Mouse (Mus musculus) neural tube, embryonic 10.5 days (tissue): ENCODE results near the gene Atp2a1.

Experiments
- DNase-seq: peaks from one replicate; pipeline ENCODE4 v3.0.0-alpha.2; 2017; ENCODE audit warnings: low spot score; ENCODE audit errors: extremely low spot score

Atp2a1 gene

DNA sequence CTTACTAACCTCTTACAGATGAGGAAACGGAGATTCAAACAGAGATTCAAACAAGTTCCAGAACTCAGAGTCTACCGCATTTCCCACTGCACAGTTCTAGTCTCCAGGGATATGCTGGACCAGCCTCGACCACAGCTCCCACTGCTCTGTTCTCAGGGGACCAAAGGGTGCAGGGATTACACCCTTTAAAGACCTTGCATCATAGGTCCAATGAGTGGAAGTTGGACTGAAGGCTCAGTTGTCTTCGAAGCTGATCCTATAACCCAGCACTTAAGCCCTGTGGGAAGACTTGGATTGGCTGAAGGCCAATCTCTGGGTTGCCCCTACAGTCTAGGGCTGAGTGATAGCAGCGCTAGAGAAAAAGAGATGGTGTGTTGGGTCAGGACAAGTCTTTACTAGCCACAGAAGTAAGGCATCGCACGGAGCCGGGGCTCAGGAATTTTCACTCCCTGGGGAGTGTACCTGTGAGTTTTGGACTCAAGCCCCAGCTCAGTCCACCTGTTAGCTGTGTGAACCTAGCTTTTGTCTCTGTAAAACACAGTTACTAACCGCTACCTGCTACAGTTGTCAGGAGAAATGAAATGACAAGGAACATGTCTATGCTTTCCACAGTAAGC is 10.7 kb upstream of the Atp2a1 start:
- DNase-seq: no peak

DNA sequence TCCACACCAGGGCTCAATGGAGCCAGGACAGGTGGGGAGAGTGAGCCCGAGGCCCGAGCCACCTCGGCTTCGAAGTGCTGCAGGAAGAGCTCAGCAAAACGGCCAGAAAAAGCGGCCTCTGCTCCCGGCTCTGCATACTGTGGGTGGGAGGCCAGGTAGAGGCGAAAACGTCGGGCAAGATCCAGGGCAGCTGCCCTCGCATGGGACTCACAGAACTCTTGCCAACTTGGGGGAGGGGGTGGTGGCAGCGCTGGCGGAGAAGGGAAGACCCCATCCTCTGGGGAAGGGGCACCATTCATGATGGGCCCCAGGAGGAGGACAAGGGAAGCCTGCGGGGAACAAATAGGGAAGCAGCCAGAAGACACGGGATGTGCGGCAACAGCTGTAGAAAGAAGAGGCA is 9.8 kb upstream of the Atp2a1 start:
- no peak for DNase-seq

DNA sequence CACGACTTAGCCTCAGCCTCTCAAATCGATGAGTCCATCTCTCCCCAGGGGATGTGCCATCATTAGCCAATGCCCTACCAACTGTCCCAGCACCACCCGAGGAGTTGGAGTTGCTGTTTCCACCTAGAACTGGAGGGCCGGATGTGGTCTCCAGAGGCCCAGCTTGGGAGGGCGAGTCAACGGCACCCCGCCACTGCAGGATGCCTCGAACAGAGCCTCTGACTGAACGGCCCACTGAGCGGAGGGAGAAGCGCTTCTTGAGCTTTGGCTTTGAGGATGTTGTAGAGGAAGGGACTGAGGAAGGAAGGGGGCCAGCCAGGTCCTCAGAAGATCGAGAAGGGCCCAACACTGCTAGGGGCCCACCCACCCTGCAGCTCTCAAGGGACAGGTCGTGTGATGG is 9.4 kb upstream of the Atp2a1 start:
- no peak for DNase-seq

DNA sequence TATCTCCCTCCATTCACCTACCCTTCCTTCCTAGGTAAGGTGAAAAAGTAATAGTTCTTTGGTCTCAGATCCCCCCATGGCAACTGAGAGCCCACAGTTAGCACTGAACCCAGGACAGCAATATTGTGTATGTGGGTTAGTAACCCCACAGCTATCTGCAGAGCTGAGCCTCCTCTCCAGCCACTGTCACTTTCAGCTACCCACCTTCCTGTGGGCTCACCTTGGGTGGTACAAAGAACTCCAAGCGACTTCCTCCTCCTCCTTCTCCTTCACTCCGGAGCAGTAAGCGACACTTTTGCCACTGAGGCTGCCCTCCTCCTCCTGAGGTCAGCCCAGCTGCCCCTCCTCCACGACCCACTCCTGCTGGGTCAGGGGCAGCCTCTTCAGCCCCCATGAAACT is 8.9 kb upstream of the Atp2a1 start:
- DNase-seq: no peak

DNA sequence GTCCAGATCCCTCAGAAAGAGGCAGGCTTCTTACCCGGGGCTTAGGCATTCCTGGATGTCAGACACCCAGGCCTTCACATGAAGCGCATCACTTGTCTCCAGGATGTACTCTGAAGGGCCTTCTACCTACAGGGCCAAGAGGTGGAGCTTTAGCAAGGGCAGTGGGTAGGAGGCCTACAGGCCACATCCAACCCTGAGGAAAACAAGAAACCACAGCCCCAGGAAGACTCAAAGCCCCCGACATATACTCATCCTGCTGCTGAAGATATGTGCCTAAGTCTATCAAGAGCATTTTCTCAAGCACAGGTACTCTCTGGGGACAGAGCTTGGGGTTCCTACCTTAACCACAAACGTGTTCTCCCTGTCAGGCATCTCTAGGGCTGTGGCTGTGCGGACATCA is 8.5 kb upstream of the Atp2a1 start:
- DNase-seq: no peak

DNA sequence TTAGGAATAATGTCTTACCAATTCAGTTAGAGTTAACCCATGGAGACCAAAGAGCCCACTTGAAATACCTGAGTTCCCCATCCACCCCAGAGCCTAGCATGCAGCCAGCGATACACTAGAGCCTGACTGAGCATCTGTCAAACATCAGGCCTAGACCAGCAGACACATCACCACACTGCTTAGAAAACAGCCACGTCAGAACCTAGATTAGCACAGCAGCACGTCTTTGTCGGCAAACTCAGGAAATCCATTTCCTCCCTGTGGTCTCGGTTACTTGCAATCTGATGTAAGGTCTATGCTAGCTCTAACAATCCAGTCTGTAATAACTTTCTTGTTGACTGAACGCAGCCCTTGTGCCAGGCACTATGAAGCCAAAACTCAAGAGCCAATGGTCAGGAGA is 7.2 kb upstream of the Atp2a1 start:
- DNase-seq: no peak

DNA sequence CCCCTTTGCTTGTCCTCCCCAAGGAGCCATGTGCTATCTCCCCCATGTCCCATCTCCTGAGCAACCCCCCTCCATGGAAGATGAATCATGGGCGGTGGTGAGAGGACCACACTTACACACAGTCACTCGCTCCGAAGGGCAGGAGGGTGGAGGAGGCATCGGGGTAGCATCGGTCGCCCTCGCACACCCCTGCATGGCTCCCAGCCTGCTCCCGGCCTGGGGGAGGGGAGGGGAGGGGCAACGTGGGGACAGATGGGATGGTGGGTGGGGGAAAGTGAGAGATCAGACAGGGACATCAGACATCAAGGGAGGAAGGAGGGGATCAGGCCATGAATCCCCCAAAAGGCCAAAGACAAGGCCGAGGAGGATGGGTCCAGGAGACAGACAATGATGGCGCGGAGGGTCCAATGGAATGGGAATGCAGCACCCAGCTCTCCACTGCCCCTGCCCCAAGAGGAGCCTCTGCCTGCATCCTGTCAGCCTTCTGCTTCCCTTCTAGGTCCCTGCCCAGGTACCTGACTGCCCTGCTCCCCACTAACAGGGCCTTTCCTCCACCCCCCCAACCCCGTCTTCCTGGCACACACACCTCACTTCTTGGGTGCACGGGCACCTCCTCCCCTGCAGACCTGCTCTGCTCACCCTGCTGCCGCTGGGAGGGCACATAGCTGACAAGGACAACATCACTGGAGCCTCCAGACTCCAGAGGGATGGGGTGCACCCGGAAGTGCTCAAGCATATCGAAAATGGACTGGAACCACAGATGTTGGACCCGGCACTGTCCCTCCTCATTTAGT is 5.1 kb upstream of the Atp2a1 start:
- DNase-seq: no peak

DNA sequence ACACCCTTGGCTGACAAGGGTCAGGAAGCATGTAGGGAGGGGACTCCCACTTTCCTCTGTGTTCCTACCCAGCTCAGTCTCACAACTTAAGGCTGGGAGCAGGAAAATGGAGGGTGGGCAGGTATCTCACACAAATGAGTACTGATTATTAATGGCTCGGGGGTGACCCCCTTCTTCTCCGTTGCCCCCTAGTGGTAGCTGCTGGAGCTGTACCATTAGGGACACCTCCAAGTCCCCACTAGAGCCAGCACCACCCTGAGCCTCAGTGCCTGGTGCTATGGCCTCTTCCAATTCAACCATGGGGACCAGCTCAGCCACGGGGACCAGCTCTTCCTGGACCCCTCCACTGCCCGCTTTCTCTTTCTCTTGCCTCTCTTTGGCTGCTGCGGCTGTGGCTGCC is 4.4 kb upstream of the Atp2a1 start:
- DNase-seq: no peak

DNA sequence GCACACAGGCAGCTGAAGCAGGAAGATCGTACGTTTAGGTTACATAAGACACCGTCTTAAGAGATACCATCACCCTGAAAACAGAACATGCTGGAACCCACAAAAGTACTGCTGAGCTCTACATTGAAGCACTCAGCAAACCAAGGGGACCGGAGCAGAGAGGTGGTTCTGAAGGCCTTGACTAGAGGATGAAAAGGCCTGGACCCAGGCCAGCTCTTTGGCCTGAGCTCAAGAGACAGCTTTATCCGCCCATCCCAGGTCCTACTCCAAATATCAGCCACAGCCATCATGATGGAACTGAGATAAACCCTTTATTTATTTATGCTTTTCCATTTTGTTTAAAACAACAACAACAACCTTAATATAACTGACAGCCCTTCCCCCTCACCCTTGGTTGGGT is 3.8 kb upstream of the Atp2a1 start:
- DNase-seq: no peak

DNA sequence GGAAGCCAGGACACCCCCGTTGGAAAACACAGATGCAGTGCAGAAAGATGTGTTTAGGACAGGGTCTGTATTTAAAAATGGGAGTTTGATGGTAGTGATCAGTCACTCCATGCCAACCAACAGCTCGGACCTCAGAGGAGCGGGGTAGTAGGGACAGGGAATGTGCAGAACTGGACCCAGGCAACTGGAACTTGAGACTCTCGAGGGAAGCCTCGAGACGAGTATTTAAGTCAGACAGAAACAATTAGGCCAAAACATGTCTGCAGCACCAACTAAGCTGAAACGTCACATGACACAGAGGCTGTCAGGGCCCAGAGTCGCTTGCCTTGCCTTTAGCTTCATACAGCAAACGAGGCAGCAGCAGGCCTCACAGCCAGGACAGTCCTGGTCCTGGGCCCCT is 3.2 kb upstream of the Atp2a1 start:
- DNase-seq: no peak

DNA sequence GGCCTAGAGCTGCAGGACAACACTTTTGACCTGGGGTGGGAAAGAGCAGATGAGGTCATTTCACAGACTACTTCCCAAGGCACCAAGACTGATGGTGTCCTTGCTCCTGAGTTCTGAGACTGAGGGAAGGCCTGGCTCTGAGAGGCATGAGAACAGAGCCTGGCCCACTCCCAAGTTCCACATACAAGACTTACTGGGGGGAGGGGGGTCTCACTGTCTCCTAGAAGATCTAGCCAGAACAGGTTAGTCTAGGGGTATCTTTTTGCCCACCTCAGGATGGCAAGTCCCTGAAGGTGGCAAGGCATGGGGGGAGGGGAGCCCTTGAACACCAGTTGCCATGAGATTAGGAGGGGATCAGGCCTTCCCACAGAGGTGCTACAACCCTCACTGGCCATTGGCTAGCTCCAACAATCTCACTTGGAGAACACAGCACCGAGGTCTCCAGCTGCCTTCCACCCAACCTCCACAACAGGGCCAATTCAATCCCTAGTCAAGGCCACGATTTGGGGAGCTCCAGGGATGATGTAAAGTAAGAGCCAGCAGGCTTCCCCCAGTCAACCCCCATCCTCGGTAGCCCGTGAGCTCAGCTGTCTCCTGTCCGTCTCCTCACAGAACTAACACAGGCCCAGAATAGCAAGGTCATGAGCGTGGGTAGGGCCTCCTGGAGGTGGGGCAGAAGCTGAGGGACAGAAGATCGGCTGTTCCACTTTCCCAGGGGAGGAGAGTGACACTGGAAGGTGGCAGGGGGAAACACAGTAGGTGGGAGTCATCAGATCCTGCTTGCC is 2.5 kb upstream of the Atp2a1 start:
- DNase-seq: no peak

DNA sequence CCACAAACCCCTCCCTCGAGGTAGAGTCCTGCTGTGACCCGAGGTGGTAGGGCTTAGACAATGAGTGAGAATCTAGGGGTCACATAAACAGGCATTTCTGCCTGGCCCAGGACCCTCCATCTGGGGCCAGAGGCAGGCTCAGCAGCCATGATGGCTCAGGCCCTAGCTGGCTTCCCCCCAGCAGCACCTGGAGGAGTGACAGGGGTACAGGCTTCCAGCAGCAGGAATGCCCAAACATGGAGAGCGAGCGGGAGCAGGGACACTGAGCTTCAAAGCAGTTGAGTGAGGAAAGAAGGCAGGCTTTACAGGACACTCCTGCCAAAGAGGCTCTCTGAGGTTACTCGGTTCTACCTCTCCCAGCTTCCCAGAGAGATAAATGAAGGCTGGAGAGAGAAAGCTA is 1.9 kb upstream of the Atp2a1 start:
- no peak for DNase-seq

DNA sequence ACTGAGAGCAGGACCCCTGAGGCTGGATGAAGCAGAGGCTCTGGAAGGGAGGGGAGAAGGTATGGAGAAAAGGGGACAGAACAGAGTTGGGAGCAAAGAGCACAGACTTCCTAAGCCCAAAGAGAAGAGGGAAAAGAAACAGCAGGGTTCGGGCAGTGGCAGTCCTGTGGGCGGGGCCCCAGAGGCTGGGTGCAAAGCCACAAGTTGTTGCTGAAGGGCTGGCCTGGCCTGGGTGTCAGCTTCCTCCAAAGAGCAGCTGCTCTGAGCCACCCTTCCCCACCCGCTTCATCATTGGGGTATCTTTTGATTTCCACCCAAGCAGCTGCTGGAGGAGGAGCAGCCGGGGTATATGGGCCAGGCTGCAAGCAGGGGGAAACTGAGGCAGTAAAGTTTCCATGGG is 1.2 kb upstream of the Atp2a1 start:
- no peak for DNase-seq

DNA sequence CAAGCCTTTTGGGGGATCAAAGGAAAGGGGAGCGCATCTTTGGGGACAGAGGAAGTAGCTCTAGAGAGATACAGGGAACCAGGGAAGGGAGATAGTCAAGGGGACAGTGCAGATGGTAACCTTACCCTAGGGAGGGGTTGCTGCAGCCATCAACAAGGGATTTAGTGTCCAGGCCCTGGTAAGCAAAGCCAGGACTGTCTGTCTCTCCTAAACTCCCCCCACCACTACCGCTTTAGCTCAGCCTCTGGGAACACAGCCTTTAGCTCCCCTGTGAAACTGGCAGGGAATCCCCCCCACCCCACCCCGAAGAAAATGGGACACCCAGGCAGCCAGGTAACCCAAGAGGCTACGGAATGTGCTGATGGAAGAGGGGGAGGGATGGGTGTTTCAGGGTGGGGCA is 639 bp upstream of the Atp2a1 start:
- DNase-seq: no peak

DNA sequence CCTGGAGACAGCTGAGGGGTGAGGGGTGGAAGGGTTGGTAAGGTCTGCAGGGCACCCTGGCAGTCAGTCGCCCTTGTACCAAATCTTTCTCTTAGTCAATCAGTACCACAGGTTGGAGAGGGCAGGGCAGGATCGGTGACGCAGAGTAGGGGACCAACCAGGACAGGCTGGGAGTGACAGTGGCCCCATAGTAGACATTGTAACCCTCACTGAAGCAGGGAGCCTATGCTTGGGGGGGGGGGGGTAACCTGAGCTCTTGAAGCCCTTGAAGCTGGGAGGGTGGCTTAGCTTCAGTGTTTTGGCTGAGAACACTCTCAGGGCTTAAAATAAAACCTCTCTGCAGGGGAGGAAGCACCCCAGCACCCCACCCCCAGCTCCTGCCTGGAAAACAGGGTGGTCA is 1.3 kb downstream of the Atp2a1 start:
- no peak for DNase-seq

DNA sequence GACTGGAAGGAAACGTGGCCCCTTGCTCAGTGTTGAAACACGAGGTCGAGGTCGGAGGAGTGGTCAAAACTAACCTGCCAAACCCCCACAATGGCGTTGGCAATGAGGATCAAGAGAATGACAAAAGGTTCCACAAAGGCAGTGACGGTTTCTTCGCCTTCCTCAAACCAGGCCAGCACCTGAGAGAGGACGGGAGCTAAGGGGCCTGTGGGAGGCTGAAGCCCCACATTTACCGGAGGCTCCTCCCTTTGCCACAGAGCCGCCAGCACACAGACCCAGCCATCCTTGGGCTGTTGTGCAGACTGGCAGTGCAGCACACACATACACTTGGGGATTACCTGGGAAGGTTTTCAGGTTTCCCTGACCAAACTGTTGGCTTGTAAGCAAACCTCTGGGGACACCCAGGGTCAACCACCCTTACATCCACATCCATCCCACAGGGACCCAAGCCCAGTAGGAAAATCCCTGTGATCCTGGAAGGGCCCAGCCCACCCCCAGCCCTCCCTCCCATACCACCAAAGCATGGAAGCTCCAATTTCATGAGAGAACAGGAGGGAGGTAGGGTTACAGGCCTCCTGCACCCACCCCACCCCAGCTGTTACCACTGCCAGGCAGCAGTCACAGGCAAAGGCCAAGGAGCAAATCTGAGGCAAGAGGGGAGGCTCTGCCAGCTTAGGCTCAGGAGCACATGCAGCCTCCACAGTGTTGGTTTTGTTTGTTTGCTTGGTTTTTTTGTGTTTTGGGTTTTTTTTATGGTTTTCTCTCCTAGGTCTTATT is 2.1 kb downstream of the Atp2a1 start:
- DNase-seq: no peak

DNA sequence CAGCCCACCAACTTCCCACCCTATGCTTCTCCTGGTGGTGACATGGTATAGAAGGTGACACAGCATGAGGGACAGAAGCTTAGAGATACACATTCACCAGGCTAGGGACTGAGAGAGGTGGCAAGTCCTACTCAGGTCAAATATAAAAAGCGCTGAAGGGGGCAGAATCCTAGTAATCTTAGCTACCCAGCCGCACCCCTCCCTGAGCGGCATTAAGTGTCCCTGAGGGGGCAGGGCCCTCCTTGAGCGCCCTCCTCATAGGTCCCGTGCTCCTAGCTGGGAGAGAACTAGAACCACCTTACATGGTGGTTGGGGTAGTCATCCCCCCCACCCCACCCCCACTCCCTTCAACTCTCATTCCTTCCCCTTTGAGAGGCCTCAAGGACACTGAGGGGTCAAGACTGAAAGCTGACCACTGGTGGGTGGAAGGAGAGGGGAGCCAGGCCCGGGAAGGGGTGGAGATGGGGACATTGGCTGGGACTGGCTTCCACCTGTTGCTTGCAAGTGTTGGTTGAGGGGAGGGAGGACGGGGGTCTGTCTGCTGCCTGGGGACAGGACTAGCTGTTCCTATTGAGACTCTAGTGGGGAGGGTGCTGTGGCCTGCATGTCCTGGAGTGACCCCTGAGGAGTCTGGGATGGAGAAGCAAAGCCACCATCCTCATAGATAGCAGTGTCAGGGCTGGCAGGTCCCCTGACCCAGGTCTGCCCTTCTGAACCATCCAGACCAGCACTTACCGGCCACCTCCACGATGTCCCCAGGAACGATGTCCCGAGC is 3.9 kb downstream of the Atp2a1 start:
- DNase-seq: no peak

DNA sequence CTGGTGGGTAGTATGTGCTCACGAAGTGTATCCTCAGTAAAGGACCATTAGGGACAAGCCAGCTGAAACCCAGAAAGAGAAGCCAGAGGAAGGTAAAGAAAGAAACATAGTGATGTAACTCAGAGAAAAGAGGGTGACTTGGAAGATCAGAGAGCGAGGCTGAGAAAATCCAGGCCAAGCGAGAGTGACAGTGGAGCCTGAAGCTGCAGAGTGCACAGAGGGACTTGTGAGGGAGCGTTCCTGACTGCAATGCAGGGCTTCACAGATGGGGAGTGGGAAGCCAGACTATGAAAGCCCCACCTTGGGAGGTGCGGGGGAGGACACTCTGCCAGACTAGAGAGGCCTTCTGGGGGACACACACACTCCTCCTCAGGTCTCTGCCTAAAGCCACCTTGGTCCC is 4.7 kb downstream of the Atp2a1 start:
- no peak for DNase-seq

DNA sequence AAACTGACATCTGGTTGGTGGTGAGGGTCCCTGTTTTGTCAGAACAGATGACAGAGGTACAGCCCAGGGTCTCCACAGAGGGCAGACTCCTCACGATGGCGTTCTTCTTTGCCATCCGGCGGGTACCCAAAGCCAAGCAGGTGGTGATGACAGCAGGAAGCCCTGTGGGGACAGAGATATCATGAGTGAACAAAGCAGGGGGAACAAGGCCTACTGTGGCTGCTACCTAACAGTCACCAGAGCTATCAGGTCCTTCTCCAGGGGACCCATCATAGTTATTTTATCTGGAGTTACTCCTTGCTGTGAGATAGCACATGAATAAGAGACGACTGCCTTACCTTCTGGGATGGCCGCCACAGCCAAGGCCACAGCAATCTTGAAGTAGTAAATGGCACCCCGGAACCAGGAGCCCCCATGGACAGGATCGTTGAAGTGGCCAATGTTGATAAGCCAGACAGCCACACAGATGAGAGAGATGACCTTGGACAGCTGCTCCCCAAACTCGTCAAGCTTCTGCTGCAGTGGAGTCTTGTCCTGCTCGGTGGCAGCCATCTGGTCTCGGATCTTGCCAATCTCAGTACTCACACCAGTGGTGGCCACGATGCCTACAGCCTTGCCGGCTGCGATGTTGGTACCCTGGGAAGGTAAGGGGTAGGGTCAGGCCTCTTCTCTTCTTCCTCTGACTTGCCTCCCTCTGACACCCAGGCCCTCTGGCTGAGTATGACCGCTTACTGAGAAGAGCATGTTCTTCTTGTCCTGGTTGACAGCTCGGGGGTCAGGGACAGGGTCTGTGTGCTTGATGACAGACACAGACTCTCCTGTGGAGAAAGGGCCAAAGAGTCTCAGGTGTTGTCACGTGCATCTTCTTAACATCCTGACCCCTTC is 6.3 kb downstream of the Atp2a1 start:
- DNase-seq: no peak

DNA sequence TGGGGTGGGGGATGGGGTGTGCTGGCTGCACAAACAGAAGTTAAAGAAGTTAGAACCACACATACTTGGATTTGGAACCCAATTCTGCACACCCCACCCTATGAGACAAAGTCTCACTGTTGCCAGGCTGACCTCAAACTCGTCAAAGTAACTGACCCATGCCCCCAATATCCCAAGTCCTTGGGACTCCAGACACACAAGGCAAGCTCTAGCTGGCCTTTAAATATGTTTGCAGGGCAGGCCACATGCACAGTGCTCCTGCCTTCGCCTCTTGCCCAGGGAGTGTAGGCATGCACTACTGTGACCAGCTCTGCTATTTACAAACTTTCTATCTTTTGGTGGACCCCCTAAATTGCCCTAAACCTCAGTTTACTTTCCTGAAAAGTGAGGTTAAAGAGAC is 7.7 kb downstream of the Atp2a1 start:
- DNase-seq: no peak
